Mouse (Mus musculus) fat pad, adult 2 months (tissue): ENCODE data around the gene Hadhb.

Experiments used
- DNase-seq: peaks from one replicate; pipeline ENCODE4 v3.0.0-alpha.2; 2011; ENCODE audit warnings: low read depth, low spot score; ENCODE audit errors: extremely low read depth

Gene Hadhb

DNA sequence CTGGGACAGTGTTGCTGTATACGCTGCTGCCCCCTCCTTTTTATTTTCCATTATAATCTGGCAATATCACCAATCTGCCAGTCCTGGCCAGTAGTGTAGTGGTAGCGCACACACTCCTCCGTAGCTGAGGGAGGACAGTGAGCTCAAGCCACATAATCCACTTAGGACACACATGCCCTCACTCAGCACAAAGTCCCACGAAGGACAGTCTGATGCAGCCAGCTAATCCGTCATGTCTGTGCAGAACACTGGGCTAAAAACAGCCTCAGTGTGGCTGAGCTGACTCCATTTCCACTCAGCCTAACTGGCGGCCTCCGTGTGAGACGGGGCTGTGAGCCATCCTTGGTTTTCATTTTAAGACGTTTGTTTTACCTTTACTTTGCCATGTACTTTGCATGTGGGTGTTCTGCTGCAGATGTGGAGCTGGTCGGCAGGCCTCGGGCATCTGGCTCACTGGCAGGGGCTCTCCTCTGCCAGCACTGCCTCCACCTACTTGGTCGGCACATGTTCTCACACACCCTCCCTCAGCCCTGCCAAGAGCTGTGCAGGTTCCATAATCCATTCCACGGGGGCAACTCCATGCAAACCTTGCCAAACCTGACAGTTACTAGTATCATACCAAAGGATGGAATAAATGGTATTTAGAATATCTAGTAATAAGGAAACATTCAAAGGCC lies 27.0 kb upstream of the Hadhb start:
- DNase-seq: no peak

DNA sequence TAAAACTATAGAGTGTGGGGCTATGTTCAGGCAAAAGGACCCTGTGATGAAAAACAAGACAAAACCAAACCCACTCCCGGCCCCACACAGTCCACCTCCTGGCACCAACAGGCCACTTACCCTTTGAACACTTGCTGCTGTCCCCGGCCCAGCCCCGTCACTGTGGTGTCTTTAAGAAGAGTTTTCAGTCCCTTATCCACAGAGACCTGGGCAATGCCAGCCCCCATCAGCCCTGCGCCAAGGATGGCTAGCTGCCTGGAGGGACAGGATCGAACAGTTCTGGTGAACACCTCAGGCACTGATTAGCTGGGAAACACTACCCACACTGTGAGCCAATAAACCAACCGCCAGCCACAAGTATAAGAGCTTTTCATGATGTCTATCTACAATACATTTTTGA lies 26.4 kb upstream of the Hadhb start:
- DNase-seq: no peak

DNA sequence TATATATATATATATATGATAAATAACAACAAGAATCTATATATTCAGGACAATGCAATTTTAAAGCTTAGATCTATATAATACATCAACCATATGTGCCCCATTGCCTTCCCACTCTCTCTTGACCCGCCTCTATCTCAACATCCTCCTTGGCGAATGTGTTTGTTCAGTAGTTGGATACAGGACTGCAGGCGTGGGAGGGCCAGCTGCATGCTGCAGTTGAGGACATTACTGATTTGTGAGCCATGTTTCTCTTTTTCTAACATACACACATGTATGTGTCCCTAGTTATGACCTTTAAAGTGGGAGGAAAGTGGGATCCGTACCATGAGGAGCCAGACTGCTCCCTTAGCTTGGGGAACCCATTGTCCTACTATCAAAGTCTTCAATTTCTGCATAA lies 23.8 kb upstream of the Hadhb start:
- no peak for DNase-seq

DNA sequence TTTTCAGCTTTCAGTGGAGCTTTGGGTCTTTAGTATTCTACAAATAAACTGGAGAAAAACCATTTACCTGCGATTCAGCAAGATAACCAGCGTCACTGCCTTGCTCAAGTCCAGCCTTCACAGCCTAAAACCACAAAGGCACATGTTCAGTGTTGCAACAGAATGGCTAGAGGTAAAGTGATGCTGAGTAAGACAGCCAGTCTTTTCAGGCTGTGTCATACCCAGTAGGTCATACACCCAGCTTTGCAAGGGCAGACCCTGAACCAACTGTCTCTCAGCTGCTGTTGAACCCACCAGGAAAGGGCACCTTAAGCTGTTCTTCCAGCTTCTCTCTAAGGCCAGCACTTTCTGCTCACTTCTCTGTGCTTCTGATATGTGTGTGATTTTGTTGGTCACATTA lies 22.9 kb upstream of the Hadhb start:
- DNase-seq: no peak

DNA sequence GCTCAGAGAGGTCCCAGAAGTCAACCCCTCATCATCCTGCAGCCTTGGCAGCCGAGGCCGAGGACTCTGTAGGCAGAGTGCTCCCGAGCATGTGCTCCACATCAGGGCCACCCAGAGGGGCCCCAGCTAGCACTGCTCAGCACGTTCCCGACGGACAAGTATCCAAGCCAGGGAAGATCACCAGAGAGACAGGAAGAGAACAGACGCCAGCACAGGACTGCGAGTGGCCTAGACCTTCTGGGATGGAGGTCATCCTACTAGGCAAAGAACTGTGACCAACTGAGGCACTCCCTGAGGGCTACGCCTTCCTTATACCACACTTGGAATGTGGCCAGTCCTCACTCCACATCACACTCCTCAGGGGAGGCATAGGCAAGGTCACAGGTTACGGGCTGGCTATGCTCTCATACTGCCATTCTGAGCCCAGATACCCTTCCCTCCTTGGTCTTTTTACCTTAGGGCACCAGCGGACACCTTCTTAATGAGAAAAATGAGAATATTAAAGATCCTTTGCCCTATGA lies 19.3 kb upstream of the Hadhb start:
- no peak for DNase-seq

DNA sequence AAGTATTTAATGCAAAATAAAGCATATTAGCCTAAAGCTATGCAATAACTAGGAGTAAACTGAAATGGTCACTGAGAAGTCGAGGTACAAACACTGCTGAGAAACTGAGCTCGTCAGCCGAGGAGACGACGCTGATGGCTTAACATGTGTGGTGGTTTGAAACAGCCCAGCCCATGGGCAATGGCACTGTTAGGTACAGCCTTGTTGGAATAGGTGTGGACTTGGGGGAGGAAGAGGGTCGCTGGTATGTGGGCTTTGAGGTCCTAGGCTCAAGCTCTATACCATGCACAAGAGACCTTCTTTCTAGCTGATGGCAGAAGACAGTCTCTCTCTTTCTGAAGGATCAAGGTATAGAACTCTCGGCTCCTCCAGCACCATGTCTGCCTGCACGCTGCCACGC lies 17.8 kb upstream of the Hadhb start:
- DNase-seq: no peak

DNA sequence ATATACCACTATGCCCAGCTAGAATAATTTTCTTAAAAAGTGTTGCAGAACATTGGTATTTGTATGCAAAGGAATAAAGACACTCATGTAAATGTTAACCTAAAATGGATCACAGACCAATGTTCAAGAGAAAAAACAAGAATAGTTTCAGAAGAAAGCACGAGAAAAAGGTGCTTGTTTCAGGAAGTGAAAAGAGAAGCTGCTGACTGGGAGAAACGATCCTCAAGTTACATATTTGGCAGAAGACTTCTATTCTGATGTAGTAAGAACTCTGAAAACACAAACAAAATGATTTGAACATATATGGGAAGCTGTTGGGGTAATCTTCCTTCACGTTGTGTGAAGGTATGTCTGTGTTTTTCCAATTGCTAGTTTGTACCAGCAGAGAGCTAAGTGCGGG lies 16.9 kb upstream of the Hadhb start:
- no peak for DNase-seq

DNA sequence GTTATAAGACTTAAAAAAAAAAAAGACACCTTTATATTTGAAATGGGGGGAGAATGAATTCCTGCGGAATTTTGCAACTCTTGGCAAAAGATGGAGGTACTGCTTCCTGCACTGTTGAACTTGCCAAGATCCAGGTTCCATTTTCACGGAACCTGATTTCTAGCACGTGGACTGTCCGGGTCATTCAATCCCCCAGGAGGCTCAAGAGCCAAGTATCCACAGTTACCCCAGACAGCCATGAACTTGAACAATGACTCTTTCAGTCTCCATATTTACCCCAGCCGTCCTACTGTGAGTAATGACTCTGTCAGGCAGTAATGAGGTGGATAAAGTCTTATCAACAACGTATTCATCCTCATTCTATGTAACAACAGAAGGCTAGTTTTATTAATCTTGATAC lies 8.5 kb upstream of the Hadhb start:
- DNase-seq: no peak

DNA sequence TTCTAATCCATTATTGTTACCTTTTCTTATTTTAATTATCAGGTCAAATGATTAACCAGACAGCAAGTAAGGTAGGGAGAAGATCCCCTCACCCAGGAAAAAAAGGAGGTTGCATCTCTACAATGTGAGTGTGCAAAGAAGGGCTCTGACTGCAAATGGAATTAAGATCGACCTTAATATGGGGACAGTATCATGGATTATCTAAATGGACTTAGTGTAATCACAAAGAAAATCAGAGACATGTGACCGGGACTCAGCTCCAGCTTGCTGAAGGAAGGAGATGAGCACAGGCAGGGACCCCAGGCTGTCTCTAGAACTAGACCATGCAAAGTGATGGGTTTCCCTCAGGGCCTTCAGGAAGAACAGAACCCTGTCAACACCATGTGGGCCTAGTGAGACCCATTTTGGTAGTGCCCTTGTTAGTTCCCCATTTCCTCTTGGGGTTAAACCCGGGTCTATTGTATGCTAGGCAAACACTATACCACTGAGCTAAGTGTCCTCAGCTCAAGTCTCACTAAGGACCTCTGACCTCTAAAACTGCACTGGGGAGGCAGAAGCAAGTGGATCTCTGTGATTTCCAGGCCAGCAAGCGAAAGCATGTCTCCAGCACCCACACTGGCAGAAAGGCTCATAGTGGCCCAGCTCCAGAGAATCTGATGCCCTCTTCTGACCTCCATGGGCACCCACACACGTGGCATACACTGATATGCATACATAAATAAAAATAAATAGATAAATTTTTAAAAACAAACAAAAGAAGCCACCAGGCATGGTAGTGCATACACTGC lies 6.7 kb upstream of the Hadhb start:
- no peak for DNase-seq

DNA sequence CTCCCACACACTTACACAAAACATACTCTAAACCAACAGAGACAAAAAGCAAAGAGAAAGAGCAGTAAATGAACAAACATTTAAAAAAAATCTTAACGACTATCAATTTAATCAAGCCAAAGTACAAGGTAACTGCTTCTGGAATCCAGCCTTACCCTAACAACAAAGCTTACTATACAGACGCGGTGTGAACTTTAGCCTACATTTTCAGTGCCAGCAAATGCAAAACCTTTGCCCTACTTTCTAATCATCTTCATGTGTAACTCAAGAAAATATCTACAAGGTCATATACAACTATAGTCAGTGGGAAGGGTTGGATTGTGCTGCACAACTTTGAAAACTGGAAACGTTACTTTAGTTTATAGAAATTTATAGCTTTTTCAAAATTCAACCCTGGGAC lies 3.0 kb upstream of the Hadhb start:
- peak; percentile 82 for DNase-seq

DNA sequence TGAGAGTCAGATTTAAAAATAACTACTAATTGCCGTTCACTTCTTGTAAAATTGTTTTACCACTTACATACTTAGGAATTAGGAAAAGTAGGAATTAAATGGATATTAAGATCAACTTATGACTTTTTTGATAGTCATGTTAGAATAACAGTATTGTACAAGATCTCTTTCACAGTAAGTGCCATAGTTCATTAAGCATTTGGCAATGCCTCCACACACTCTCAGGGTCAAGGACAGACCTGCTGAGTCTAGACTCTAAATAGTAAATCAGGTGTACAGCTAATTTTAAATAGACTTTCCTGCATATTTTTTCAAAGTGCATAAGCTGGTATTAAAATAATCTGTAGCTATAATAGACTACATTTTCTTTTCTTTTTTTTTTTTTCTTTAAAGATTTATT lies 2.6 kb upstream of the Hadhb start:
- no peak for DNase-seq

DNA sequence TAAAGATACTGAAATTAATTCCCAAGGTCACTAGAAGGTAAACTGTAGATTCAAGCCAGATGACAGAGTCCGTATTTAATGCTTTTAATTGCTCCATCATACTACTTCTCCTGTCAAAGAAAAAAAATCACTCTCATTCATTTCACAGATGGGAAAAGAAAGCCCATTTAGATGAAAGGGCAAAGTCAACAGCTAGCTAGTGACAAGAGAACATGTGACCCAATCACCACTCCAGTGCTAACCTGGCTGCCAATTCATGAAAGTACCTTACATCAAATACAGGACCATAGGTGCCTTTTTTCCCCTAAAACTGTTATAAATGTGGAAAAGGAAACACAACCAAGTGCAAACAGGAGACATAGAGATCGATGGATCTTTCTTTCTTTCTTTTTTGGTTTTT lies 1.8 kb upstream of the Hadhb start:
- DNase-seq: no peak

DNA sequence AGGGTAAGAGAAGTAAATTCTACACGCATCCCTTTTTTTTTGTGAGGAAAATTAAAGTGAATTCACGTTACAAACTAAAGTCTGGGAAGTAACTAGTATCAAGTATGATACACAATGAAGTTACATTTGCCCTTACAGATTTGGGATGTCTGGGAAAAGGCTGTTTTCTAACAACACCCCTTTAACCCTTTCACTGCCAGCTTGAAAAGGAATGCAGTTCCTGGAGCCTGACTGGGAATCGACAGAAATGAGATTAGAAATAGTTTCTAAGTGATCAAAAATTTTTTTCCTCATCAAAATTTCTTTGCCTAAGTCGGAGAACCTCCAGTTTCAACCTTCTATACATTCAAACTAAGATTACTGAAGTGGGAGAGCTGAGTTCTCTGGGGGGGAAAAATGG lies 1.0 kb upstream of the Hadhb start:
- DNase-seq: no peak

DNA sequence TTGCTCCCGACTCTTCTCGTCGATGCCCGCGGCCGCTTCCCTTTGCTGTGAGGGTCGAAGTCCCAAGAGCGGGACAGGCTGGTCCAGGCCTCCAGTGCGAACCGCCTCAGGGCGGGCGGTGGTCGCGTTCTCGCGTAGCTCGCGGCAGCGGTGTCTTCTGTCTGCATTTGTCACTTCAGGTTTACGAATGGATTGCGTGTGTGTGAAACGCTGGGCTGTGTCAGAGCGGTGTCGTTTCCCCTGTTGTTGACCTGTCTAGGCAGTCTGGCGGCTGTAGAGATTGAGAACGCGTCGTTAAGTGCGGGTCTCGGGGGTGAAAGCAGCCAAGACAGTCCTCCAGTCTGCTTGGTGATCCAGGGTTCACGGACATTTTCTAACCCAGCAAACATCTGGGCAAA lies 346 bp downstream of the Hadhb start:
- DNase-seq: no peak

DNA sequence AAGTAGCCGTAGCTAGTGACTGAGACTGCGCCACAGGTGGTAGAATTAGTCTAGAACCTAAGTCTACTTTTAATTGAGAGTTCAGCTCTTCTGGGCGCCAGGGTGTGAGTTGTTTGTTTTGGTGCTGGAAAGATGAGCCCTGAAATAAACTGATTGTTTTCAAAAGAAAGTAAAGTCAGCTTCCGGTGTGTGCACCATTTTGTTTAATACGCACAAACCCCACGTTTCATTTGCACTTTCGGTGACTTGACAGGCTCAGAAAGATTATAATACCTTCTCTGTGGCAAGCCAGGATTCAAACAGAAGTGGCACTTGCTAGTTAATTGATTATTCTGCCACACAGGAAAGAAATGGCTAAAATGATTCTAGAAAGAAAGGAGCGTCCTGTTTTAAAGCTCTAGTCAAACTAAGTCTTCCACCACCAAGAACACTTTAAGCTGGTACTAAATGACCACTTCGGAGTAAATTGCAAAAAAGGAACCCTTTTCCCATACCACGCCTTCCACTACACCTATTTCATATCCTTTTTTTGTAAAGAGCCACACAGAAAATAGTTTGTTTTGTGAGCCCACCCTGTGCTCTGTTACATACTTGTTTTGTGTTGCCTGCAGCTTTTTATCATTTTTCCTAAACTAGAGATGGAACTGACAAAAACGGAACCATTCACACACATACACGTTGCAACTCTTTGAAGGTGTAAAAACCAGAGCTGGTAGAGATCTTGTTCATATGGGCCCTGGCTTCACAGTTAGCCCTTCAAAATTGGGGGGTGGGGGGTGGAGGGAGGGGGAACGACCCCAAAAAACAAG lies 977 bp downstream of the Hadhb start:
- no peak for DNase-seq

DNA sequence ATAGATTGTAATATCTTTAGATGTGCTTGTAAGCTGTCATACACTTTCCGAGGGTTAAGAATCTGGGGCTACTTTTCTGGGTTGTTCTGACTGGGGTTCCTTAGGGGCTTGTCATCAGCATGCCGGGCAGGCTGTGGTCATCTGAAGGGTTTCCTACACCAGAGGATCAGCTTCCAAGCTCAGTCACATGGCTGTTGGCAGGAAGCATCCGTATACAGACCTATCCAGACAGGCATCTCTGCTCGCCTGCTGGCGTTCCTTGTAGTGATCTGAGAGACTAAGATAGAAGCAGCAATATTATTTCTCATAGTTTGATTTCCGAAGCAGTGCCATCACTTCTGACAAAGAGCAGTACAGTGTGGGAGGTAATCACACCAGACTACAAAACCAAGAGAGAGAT lies 4.6 kb downstream of the Hadhb start:
- DNase-seq: no peak

DNA sequence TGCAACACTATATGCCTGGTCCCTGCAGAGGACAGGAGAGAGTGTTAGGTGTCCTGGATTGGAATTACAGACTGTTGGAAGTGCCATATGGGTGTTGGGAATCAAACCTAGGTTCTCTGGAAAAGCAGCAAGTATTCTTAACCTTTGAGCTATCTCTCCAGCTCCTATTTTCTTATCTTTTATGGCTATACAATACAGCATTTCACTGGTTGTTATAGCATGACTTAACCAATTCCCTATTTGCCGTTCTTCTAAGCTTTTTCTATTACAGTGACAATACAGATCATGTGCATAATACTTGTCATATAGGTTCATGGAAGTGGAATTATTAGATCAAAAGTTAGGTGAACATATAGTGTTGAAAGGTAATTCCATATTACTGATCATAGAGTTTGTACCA lies 6.8 kb downstream of the Hadhb start:
- DNase-seq: no peak

DNA sequence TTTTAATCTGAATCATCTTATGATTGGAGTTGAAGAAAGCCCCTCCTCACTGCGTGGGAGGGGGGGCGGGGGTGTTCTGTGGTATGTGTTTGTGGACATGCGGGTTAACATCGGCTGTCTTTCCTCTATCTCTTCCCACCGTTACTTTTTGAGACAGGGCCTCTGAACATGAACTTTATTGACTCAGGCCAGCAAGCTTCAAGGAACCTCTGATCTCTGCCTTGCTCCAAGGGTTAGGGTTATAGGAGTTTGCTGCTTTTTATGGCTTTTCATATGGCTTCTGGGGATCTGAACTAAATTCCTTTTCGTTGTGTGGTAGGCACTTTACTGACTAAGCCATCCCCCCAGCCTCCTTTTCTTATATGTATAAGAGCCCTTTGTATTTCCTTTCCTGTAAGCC lies 7.3 kb downstream of the Hadhb start:
- DNase-seq: no peak

DNA sequence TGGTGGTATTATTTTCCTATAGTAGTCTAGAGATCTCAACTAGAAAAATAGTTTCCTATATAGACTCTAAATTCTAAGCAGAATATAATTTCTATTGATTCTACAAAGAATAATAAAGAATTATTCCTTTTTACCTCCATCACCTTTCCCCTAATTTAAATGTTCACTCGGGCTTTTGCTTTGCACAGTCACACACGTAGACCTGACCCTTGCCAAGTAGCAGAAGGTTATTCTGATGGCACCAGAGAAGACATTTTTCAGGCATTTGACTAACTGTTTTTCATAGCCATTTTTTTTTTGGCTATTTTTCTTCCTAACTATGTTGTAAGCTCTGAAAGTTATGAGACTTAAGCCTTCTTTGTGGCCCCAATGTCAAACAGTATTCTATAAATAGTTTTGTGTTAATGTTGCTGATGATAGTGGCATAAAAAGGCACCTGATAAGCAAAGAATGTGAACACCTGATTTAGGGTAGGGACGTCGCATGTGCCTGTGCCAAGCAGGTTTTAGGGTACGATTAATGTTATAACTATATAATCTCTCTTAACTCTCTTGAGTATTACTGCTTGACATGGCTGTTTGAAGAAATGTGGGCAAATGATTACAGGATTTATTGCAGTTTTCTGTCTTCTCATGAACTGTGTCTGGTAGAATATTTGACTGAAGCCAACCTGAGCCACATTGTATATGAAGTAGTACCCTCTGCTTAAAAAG lies 10.3 kb downstream of the Hadhb start:
- DNase-seq: no peak

DNA sequence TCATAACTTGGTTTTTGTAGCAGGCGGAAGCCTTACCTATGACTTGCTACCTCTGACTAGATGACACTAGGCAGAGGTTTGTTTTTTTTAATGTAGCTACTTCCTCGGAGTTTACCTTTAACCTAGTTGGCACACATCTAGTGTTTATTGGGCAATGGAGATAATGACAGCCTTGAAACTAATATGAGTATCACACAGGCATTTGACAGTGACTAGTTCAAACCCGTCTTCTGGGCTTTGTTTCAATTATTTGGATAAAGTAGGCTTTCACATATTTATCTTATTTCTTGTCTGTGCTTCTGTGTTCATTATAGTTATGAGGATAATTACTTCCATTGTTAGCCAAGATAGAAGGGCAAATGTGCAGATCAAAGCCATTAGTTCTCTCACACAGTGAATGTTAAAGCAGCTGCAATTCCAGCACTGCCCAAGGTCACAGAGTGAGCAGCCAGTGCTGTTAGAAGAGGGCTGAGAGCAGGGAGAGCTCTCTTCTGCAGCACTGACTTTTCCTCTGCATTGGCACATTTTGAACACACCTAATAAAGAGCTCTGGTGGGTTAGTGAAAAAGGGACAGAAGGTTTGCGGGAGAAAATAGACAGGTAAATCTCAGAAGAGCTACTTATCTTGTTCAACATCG lies 15.4 kb downstream of the Hadhb start:
- DNase-seq: peak; percentile 97

DNA sequence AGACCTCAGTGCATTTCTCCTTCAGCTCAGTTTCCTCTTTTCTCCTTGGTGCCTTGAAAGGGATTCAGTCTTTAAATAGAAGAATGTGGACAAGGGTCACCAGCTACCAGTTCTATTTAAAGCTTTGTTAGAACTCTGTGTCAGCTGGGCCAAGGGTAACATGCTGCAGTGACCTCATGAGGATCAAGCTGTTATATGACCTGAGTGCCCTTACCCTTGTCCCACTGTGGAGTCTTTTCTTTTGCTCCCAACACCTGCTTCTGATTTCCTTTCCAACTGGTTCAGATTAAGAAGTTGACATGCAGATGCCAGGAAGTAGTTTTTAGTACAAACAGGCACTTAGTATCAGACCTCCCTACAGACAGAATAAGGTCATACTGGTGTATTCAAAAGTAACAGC lies 17.1 kb downstream of the Hadhb start:
- no peak for DNase-seq
